Mouse (Mus musculus): ENCODE data around the gene Inpp5e. TPM values are rescaled to one million over a fixed set of nuclear protein-coding genes. Genes with fewer than 3 reads are reported as not detected.

Gene Inpp5e
- polyA plus RNA-seq, 1 experiment from 2014 or later: 23.9 TPM

- no peaks in the 10 kb centered on the region for H3K36me3 ChIP-seq (ENCODE audit: control insufficient read depth, insufficient read depth)
- no peak overlapping the region for H3K4me3 ChIP-seq (replicated peaks; ENCODE audit: low read length)
- WGBS: 83% methylated on average over 6 of the region's 6 CpGs
- H3K27ac ChIP-seq (ENCODE audit: low read length): no peak overlapping the region
- no peak overlapping the region for H3K4me2 ChIP-seq (ENCODE audit: low read length)
- H3K27me3 ChIP-seq (replicated peaks; ENCODE audit: control insufficient read depth, insufficient read depth, low read length): no peaks in the 10 kb centered on the region
- H3K4me1 ChIP-seq (replicated peaks; ENCODE audit: control insufficient read depth, insufficient read depth, low read length): no peaks in the 10 kb centered on the region
- H3K9me3 ChIP-seq (ENCODE audit: control insufficient read depth, low read length): no peaks in the 10 kb centered on the region
- no peak for ATAC-seq
- H3K9ac ChIP-seq (replicated peaks; ENCODE audit: low read depth, low read length): no peak overlapping the region
These were observed 49.0 kb downstream of the Inpp5e start for GRCm38 (mm10) chr2:26359983-26360382.

DNA sequence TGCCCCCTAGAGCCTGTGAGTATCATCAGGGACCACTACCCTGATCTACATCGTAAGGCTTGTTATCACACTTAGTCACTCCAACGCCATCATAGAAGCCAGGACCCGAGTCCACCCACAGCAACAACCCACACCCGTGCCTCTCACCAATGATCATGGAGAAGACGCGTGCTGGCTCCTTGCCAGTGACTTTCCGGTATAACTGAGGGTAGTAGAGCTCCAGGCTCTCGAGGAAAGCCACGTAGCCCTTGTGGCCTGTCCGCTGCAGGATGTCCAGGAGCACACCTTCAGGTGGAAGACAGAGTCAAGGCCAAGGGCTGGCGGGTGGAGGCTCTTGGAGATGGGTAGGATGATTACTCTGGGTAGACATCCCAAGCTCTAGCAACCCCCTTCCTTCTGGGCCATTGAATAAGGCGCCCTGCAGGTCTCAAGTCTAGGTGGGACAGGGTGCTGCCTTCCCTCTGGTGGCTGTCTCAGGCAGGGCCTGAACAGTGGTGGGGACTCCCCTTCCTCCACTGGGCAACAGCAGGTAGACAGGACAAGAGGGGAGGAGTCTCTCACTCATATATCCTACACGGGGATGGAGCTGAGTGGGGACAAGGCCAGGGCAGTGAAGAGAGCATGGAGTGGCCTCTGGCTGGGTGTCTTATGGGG, 50.2 kb downstream of the Inpp5e start:
- Histone ChIP-seq H3K9ac (replicated peaks; ENCODE audit: low read depth, low read length) (no peak overlapping the region), H3K36me3 (ENCODE audit: control insufficient read depth, insufficient read depth) (no peaks in the 10 kb centered on the region), H3K9me3 (ENCODE audit: control insufficient read depth, low read length) (no peaks in the 10 kb centered on the region), H3K4me3 (replicated peaks; ENCODE audit: low read length) (no peak overlapping the region), H3K4me2 (ENCODE audit: low read length) (no peak overlapping the region), H3K4me1 (replicated peaks; ENCODE audit: control insufficient read depth, insufficient read depth, low read length) (no peaks in the 10 kb centered on the region), H3K27me3 (replicated peaks; ENCODE audit: control insufficient read depth, insufficient read depth, low read length) (no peaks in the 10 kb centered on the region), H3K27ac (ENCODE audit: low read length) (no peak overlapping the region)
- no peak for ATAC-seq
- WGBS: 88% methylated on average over 13 of the region's 13 CpGs

DNA sequence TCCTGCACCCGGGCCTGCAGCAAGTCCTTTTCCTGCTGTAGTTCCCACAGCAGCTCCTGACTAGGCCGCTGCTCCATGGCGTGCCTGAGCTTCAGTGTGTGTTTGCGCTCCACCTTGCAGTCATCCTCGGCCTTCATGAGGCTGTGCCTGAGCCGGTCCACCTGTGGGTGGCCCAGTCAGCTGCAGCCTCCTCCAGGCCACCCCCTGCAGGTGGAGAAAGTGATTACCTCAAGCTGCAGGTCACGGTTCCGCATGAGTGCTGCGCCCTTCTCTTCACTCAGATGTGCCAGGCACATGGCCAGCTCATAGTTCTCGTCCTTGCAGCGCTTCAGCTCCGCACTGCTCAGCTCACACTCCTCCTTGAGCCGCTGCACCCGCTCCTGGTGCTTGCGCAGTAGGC, 51.5 kb downstream of the Inpp5e start:
- Histone ChIP-seq H3K4me2 (ENCODE audit: low read length) (no peak overlapping the region), H3K27me3 (replicated peaks; ENCODE audit: control insufficient read depth, insufficient read depth, low read length) (no peaks in the 10 kb centered on the region), H3K4me3 (replicated peaks; ENCODE audit: low read length) (no peak overlapping the region), H3K4me1 (replicated peaks; ENCODE audit: control insufficient read depth, insufficient read depth, low read length) (peaks cover 11% of the 10 kb centered on the region), H3K27ac (ENCODE audit: low read length) (no peak overlapping the region), H3K9me3 (ENCODE audit: control insufficient read depth, low read length) (no peaks in the 10 kb centered on the region), H3K9ac (replicated peaks; ENCODE audit: low read depth, low read length) (no peak overlapping the region), H3K36me3 (ENCODE audit: control insufficient read depth, insufficient read depth) (no peaks in the 10 kb centered on the region)
- 48% methylated on average over 15 of the region's 15 CpGs for WGBS
- no peak for ATAC-seq

GRCm38 (mm10) chr2:26356678-26357077, 52.3 kb downstream of the Inpp5e start:
- Histone ChIP-seq H3K9ac (replicated peaks; ENCODE audit: low read depth, low read length) (no peak overlapping the region), H3K27ac (ENCODE audit: low read length) (no peak overlapping the region), H3K4me1 (replicated peaks; ENCODE audit: control insufficient read depth, insufficient read depth, low read length) (peaks cover 11% of the 10 kb centered on the region), H3K9me3 (ENCODE audit: control insufficient read depth, low read length) (no peaks in the 10 kb centered on the region), H3K36me3 (ENCODE audit: control insufficient read depth, insufficient read depth) (no peaks in the 10 kb centered on the region), H3K4me2 (ENCODE audit: low read length) (no peak overlapping the region), H3K27me3 (replicated peaks; ENCODE audit: control insufficient read depth, insufficient read depth, low read length) (no peaks in the 10 kb centered on the region), H3K4me3 (replicated peaks; ENCODE audit: low read length) (no peak overlapping the region)
- WGBS: 70% methylated on average over 7 of the region's 7 CpGs
- no peak for ATAC-seq

DNA sequence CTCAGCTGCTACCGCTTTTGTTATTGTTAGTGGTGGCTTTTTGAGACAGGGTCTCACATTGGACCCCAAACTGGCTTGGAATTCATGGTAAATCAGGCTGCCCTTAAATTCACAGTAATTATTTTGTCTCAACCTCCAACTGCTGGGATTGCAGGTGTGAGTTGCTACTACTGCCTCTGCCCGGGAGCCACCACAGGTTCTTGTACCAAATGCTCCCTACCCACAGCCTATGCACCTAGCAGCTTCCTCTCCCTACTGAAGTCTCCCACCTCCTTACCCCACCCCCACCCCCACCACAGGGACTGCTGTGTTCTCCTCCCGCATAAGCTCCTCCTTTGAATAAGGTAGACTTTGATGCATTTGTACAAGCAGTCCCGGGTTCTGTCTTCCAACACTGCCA, 52.8 kb downstream of the Inpp5e start:
- no peak overlapping the region for H3K9ac ChIP-seq (replicated peaks; ENCODE audit: low read depth, low read length)
- no peak overlapping the region for H3K27ac ChIP-seq (ENCODE audit: low read length)
- no peak for ATAC-seq
- no peaks in the 10 kb centered on the region for H3K36me3 ChIP-seq (ENCODE audit: control insufficient read depth, insufficient read depth)
- 73% methylated on average over 4 of the region's 4 CpGs for WGBS
- H3K4me2 ChIP-seq (ENCODE audit: low read length): no peak overlapping the region
- peaks cover 12% of the 10 kb centered on the region for H3K4me1 ChIP-seq (replicated peaks; ENCODE audit: control insufficient read depth, insufficient read depth, low read length)
- no peaks in the 10 kb centered on the region for H3K9me3 ChIP-seq (ENCODE audit: control insufficient read depth, low read length)
- H3K27me3 ChIP-seq (replicated peaks; ENCODE audit: control insufficient read depth, insufficient read depth, low read length): no peaks in the 10 kb centered on the region
- no peak overlapping the region for H3K4me3 ChIP-seq (replicated peaks; ENCODE audit: low read length)

- peaks cover 20% of the 10 kb centered on the region for H3K4me1 ChIP-seq (replicated peaks; ENCODE audit: control insufficient read depth, insufficient read depth, low read length)
- H3K9ac ChIP-seq (replicated peaks; ENCODE audit: low read depth, low read length): no peak overlapping the region
- no peaks in the 10 kb centered on the region for H3K36me3 ChIP-seq (ENCODE audit: control insufficient read depth, insufficient read depth)
- no peak overlapping the region for H3K4me2 ChIP-seq (ENCODE audit: low read length)
- H3K27me3 ChIP-seq (replicated peaks; ENCODE audit: control insufficient read depth, insufficient read depth, low read length): no peaks in the 10 kb centered on the region
- ATAC-seq: no peak
- 92% methylated on average over 4 of the region's 4 CpGs for WGBS
- H3K9me3 ChIP-seq (ENCODE audit: control insufficient read depth, low read length): no peaks in the 10 kb centered on the region
- H3K27ac ChIP-seq (ENCODE audit: low read length): no peak overlapping the region
- no peak overlapping the region for H3K4me3 ChIP-seq (replicated peaks; ENCODE audit: low read length)
These were observed 54.6 kb downstream of the Inpp5e start for GRCm38 (mm10) chr2:26354401-26354800.

- Histone ChIP-seq H3K27ac (ENCODE audit: low read length) (no peak overlapping the region), H3K4me1 (replicated peaks; ENCODE audit: control insufficient read depth, insufficient read depth, low read length) (peaks cover 20% of the 10 kb centered on the region), H3K9ac (replicated peaks; ENCODE audit: low read depth, low read length) (peak overlapping the region; percentile 96), H3K4me2 (ENCODE audit: low read length) (peak overlapping the region; percentile 82), H3K4me3 (replicated peaks; ENCODE audit: low read length) (peak overlapping the region; percentile 89), H3K9me3 (ENCODE audit: control insufficient read depth, low read length) (no peaks in the 10 kb centered on the region), H3K36me3 (ENCODE audit: control insufficient read depth, insufficient read depth) (no peaks in the 10 kb centered on the region; the same call in 1 of the 2 replicates), H3K27me3 (replicated peaks; ENCODE audit: control insufficient read depth, insufficient read depth, low read length) (no peaks in the 10 kb centered on the region)
- no peak for ATAC-seq
- 88% methylated on average over 11 of the region's 11 CpGs for WGBS
These were observed 55.7 kb downstream of the Inpp5e start for GRCm38 (mm10) chr2:26353066-26353980.

- H3K27ac ChIP-seq (ENCODE audit: low read length): peak overlapping the region; percentile 87
- H3K4me1 ChIP-seq (replicated peaks; ENCODE audit: control insufficient read depth, insufficient read depth, low read length): peaks cover 20% of the 10 kb centered on the region
- peak overlapping the region; percentile 96 for H3K9ac ChIP-seq (replicated peaks; ENCODE audit: low read depth, low read length)
- H3K9me3 ChIP-seq (ENCODE audit: control insufficient read depth, low read length): no peaks in the 10 kb centered on the region
- 3% methylated on average over 36 of the region's 36 CpGs for WGBS
- H3K4me2 ChIP-seq (ENCODE audit: low read length): peak overlapping the region; percentile 82
- peak; percentile 57 for ATAC-seq
- H3K4me3 ChIP-seq (replicated peaks; ENCODE audit: low read length): peak overlapping the region; percentile 89
- no peaks in the 10 kb centered on the region for H3K27me3 ChIP-seq (replicated peaks; ENCODE audit: control insufficient read depth, insufficient read depth, low read length)
- no peaks in the 10 kb centered on the region; the same call in none of the 2 replicates for H3K36me3 ChIP-seq (ENCODE audit: control insufficient read depth, insufficient read depth)
These were observed 56.6 kb downstream of the Inpp5e start for GRCm38 (mm10) chr2:26352291-26352910.
